Comparison of ENCODE assay signal across 15 mouse cellular contexts in the genomic region with DNA sequence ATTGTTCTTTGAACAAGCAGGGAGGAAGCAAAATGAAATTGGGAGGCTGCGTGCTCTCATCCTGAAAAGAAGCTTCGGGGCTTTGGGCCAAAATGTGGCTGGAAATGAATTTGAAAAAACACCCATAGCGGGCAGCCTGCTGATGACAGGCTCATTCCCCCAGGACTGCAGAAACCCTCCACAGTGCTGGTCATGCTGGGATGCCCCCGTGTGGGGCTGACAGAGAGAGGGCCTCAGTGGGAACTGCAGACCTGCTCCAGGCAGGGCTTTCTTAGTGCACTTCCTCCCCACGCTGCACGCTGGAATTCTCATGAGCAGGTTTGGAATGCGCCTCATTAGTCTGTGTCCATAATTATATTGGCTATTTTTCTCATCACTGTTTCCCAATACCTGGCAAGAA.
DNase-seq lines count a peak whose midpoint lies in the region; ATAC-seq and TF ChIP-seq lines count a peak whose summit lies in the region.
"Had no signal": no experiment of that assay in that cellular context is flagged by ENCODE, and none has a peak within 500 bp of the region (broad histone marks: within the 10 kb centered on the region; RNA-seq: fewer than 3 reads in every experiment).

No protein-coding gene starts in this region.

- no peak overlapping the region for H3K4me2 ChIP-seq in forebrain, embryonic 16.5 days (ENCODE audit: low read length)
- no peak overlapping the region for H3K4me2 ChIP-seq in forebrain, embryonic 11.5 days (ENCODE audit: low read depth, low read length, severe bottlenecking)
- H3K4me2 ChIP-seq in hindbrain, embryonic 16.5 days (ENCODE audit: low read length): no peak overlapping the region
- no peak overlapping the region for H3K4me2 ChIP-seq in hindbrain, embryonic 12.5 days (replicated peaks)
- no peak overlapping the region for H3K4me2 ChIP-seq in liver, embryonic 12.5 days
- H3K4me2 ChIP-seq: intestine, embryonic 15.5 days had no signal

- ATAC-seq in forebrain, embryonic 16.5 days: 0 out of 2 replicates have a peak, but pooled peaks have one; percentile 51
- no peak for ATAC-seq in forebrain, embryonic 11.5 days (replicated peaks; ENCODE audit: low FRiP score)
- no peak for ATAC-seq in hindbrain, embryonic 16.5 days
- ATAC-seq in hindbrain, embryonic 12.5 days (ENCODE audit: low FRiP score): no peak
- no peak for ATAC-seq in liver, embryonic 12.5 days
- ATAC-seq: intestine, embryonic 15.5 days; liver, postnatal 0 days had no signal

- TF ChIP-seq POLR2A in brain, embryonic 14.5 days (IDR thresholded peaks at IDR 0.05; ENCODE audit: borderline replicate concordance, extremely low read depth, insufficient read depth, insufficient read length, poor library complexity, severe bottlenecking): no peak

- WGBS in forebrain, embryonic 16.5 days: 35% methylated on average over 7 of the region's 7 CpGs
- 71% methylated on average over 7 of the region's 7 CpGs for WGBS in forebrain, embryonic 11.5 days
- 39% methylated on average over 7 of the region's 7 CpGs for WGBS in hindbrain, embryonic 16.5 days
- WGBS in hindbrain, embryonic 12.5 days: 46% methylated on average over 7 of the region's 7 CpGs
- WGBS in liver, embryonic 12.5 days (ENCODE audit: insufficient replicate concordance): 77% methylated on average over 7 of the region's 7 CpGs

- H3K27ac ChIP-seq in forebrain, embryonic 16.5 days (ENCODE audit: low read length): no peak overlapping the region
- H3K27ac ChIP-seq in forebrain, embryonic 11.5 days (ENCODE audit: low read depth, low read length): no peak overlapping the region
- H3K27ac ChIP-seq in hindbrain, embryonic 16.5 days (ENCODE audit: low read depth, low read length): 0 out of 2 replicates have a peak overlapping the region, but pooled peaks have one; percentile 23
- H3K27ac ChIP-seq in hindbrain, embryonic 12.5 days: no peak overlapping the region
- no peak overlapping the region for H3K27ac ChIP-seq in liver, embryonic 12.5 days
- H3K27ac ChIP-seq: intestine, embryonic 15.5 days had no signal

- peaks cover 16% of the 10 kb centered on the region for H3K4me1 ChIP-seq in forebrain, embryonic 16.5 days (replicated peaks; ENCODE audit: control insufficient read depth, insufficient read depth, low read length)
- H3K4me1 ChIP-seq in forebrain, embryonic 11.5 days (replicated peaks; ENCODE audit: control insufficient read depth, insufficient read depth, low read length): no peaks in the 10 kb centered on the region
- peaks cover 4% of the 10 kb centered on the region; the same call in 1 of the 2 replicates for H3K4me1 ChIP-seq in hindbrain, embryonic 16.5 days (ENCODE audit: control insufficient read depth, insufficient read depth, low read depth, low read length)
- H3K4me1 ChIP-seq in hindbrain, embryonic 12.5 days: peaks cover 6% of the 10 kb centered on the region; the same call in 1 of the 2 replicates
- H3K4me1 ChIP-seq in liver, embryonic 12.5 days: no peaks in the 10 kb centered on the region
- H3K4me1 ChIP-seq: intestine, embryonic 15.5 days had no signal

- no peaks in the 10 kb centered on the region for H3K27me3 ChIP-seq in forebrain, embryonic 16.5 days (replicated peaks; ENCODE audit: control insufficient read depth, insufficient read depth, low read length)
- no peaks in the 10 kb centered on the region for H3K27me3 ChIP-seq in forebrain, embryonic 11.5 days (ENCODE audit: control insufficient read depth, insufficient read depth, low read length)
- H3K27me3 ChIP-seq in hindbrain, embryonic 16.5 days (replicated peaks; ENCODE audit: control insufficient read depth, insufficient read depth, low read length): no peaks in the 10 kb centered on the region
- H3K27me3 ChIP-seq in hindbrain, embryonic 12.5 days: no peaks in the 10 kb centered on the region
- H3K27me3 ChIP-seq in liver, embryonic 12.5 days (replicated peaks): no peaks in the 10 kb centered on the region
- H3K27me3 ChIP-seq: intestine, embryonic 15.5 days had no signal

- no peak for DNase-seq in forebrain, embryonic 11.5 days (ENCODE audit: low spot score)
- DNase-seq in liver: peak; percentile 7
- peak; percentile 40 for DNase-seq in brain, embryonic 14.5 days (ENCODE audit: low read depth)
- no peak for DNase-seq in urinary bladder, postnatal 25 days (ENCODE audit: low spot score)
- DNase-seq: adrenal gland, adult 2 months; B cell, adult 2 months; cerebellum, adult 8-10 months; liver, postnatal 0 days; thymus, adult 18-20 months had no signal

- no peaks in the 10 kb centered on the region for H3K36me3 ChIP-seq in forebrain, embryonic 16.5 days (ENCODE audit: control insufficient read depth, insufficient read depth)
- no peaks in the 10 kb centered on the region for H3K36me3 ChIP-seq in forebrain, embryonic 11.5 days (ENCODE audit: control insufficient read depth, insufficient read depth, low read length)
- no peaks in the 10 kb centered on the region for H3K36me3 ChIP-seq in hindbrain, embryonic 16.5 days (ENCODE audit: control insufficient read depth, insufficient read depth, low read length)
- no peaks in the 10 kb centered on the region for H3K36me3 ChIP-seq in hindbrain, embryonic 12.5 days
- no peaks in the 10 kb centered on the region for H3K36me3 ChIP-seq in liver, embryonic 12.5 days
- H3K36me3 ChIP-seq: intestine, embryonic 15.5 days had no signal

- H3K9ac ChIP-seq in forebrain, embryonic 16.5 days (replicated peaks; ENCODE audit: low read depth, low read length): no peak overlapping the region
- no peak overlapping the region for H3K9ac ChIP-seq in forebrain, embryonic 11.5 days (ENCODE audit: low read length)
- H3K9ac ChIP-seq in hindbrain, embryonic 16.5 days (ENCODE audit: low read depth, low read length): peak overlapping the region; percentile 17; the same call in 1 of the 2 replicates
- no peak overlapping the region for H3K9ac ChIP-seq in hindbrain, embryonic 12.5 days
- H3K9ac ChIP-seq in liver, embryonic 12.5 days: no peak overlapping the region
- H3K9ac ChIP-seq: intestine, embryonic 15.5 days; liver, postnatal 0 days had no signal

- no peak overlapping the region for H3K4me3 ChIP-seq in forebrain, embryonic 16.5 days (replicated peaks; ENCODE audit: low read length)
- H3K4me3 ChIP-seq in forebrain, embryonic 11.5 days (ENCODE audit: low read depth, low read length): no peak overlapping the region
- no peak overlapping the region for H3K4me3 ChIP-seq in hindbrain, embryonic 16.5 days (ENCODE audit: low read length)
- H3K4me3 ChIP-seq in hindbrain, embryonic 12.5 days: no peak overlapping the region
- no peak overlapping the region for H3K4me3 ChIP-seq in liver, embryonic 12.5 days
- H3K4me3 ChIP-seq: intestine, embryonic 15.5 days; myocyte had no signal

- H3K9me3 ChIP-seq in forebrain, embryonic 16.5 days (ENCODE audit: control insufficient read depth, low read length): no peaks in the 10 kb centered on the region
- H3K9me3 ChIP-seq in forebrain, embryonic 11.5 days (ENCODE audit: control insufficient read depth, low read length): no peaks in the 10 kb centered on the region
- H3K9me3 ChIP-seq in hindbrain, embryonic 16.5 days (ENCODE audit: control insufficient read depth, low read length): no peaks in the 10 kb centered on the region
- H3K9me3 ChIP-seq in hindbrain, embryonic 12.5 days (replicated peaks): no peaks in the 10 kb centered on the region
- H3K9me3 ChIP-seq in liver, embryonic 12.5 days (replicated peaks): no peaks in the 10 kb centered on the region
- H3K9me3 ChIP-seq: intestine, embryonic 15.5 days had no signal

- no peak for TF ChIP-seq CTCF in brain, embryonic 14.5 days (IDR thresholded peaks at IDR 0.05; ENCODE audit: borderline replicate concordance, extremely low read depth, insufficient read depth, insufficient read length)

Comparison
In these comparisons a context has a peak if more than half of its experiments do, and no peak if none do; other contexts are left out.
1. DNase-seq: peak in liver (single experiment) and brain, embryonic 14.5 days (single experiment); none in forebrain, embryonic 11.5 days (single experiment) and urinary bladder, postnatal 25 days (single experiment).